In genomic region chr3:121808246-121808645, GRCm38 (mm10) we compare ENCODE assay signal across 25 mouse cellular contexts.
"Had no signal": no experiment of that assay in that cellular context is flagged by ENCODE, and none has a peak within 500 bp of the region (broad histone marks: within the 10 kb centered on the region; RNA-seq: fewer than 3 reads in every experiment).

No protein-coding gene starts in this region.

- H3K4me3 ChIP-seq: heart, adult 2 months; heart, embryonic 13.5 days; heart, embryonic 15.5 days; hindbrain, embryonic 13.5 days; hindbrain, embryonic 15.5 days; kidney, embryonic 15.5 days; limb, embryonic 12.5 days had no signal

- H3K9me3 ChIP-seq: heart, embryonic 13.5 days; heart, embryonic 15.5 days; hindbrain, embryonic 13.5 days; hindbrain, embryonic 15.5 days; kidney, embryonic 15.5 days; limb, embryonic 12.5 days had no signal

- H3K27me3 ChIP-seq: heart, embryonic 13.5 days; heart, embryonic 15.5 days; hindbrain, embryonic 13.5 days; hindbrain, embryonic 15.5 days; kidney, embryonic 15.5 days; limb, embryonic 12.5 days had no signal

- H3K27ac ChIP-seq: heart, adult 2 months; heart, embryonic 13.5 days; heart, embryonic 15.5 days; hindbrain, embryonic 13.5 days; hindbrain, embryonic 15.5 days; hindbrain, postnatal 0 days; kidney, embryonic 15.5 days; kidney, postnatal 0 days; limb, embryonic 12.5 days had no signal

- H3K36me3 ChIP-seq: heart, embryonic 15.5 days; hindbrain, embryonic 13.5 days had no signal

- H3K4me2 ChIP-seq: heart, embryonic 11.5 days; heart, embryonic 13.5 days; heart, embryonic 15.5 days; hindbrain, embryonic 13.5 days; hindbrain, embryonic 15.5 days; kidney, embryonic 15.5 days; limb, embryonic 12.5 days had no signal

- H3K4me1 ChIP-seq: limb, embryonic 12.5 days had no signal

- DNase-seq: forebrain, postnatal 0 days; gastrocnemius, postnatal 14 days; gastrocnemius, postnatal 36 days; heart, adult 11 months; heart, adult 2 months; heart, postnatal 14 days; heart, postnatal 36 days; kidney, adult 11 months; kidney, adult 2 months; kidney, adult 9 months; kidney, postnatal 14 days; kidney, postnatal 36 days; layer of hippocampus, adult 9-11 months; layer of hippocampus, postnatal 36 days; left cerebral cortex, postnatal 4 days had no signal

- H3K9ac ChIP-seq: forebrain, postnatal 0 days; heart, embryonic 13.5 days; heart, embryonic 15.5 days; hindbrain, embryonic 13.5 days; hindbrain, embryonic 15.5 days; kidney, embryonic 15.5 days; limb, embryonic 12.5 days had no signal

- ATAC-seq: forebrain, postnatal 0 days; hindbrain, postnatal 0 days; intestine, embryonic 16.5 days had no signal
